Mouse (Mus musculus) heart, adult 11 months (tissue): ENCODE data around the gene Gpatch8.

Experiments used
- DNase-seq: peaks from one replicate; pipeline ENCODE4 v3.0.0; 2022

Gpatch8 gene

GRCm38 (mm10) chr11:102495114-102495513 lies 61.1 kb downstream of the Gpatch8 start:
- DNase-seq = peak; percentile 24

- peak; percentile 93 for DNase-seq
Measured at GRCm38 (mm10) chr11:102494063-102494650, 62.0 kb downstream of the Gpatch8 start.

DNA sequence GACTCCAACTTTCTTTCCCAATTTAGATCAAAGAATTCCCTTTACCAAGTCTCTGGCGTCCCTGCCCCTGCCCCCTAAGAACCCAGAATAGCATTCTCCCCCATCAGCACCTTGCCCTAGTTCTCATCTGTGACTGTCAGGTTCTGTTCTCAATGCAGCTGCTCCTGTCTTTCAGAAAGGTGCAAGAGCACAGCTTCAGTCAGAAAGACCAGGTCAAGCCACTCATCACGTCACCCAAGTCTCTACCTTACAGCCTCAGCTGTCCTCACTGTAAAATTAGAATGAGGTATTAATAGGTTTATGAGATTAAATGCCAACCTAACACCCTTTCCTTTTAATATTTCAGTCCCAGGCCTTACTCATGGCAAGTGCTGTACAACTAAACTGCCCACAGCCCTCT lies 63.0 kb downstream of the Gpatch8 start:
- DNase-seq = peak; percentile 85

GRCm38 (mm10) chr11:102487901-102488300 lies 68.3 kb downstream of the Gpatch8 start:
- peak; percentile 24 for DNase-seq

GRCm38 (mm10) chr11:102486733-102487386 lies 69.3 kb downstream of the Gpatch8 start:
- peak; percentile 90 for DNase-seq

- DNase-seq = peak; percentile 80
Measured at GRCm38 (mm10) chr11:102481779-102482178, 74.4 kb downstream of the Gpatch8 start.

GRCm38 (mm10) chr11:102480897-102481296 lies 75.3 kb downstream of the Gpatch8 start:
- peak; percentile 82 for DNase-seq

GRCm38 (mm10) chr11:102480111-102480510 lies 76.1 kb downstream of the Gpatch8 start:
- DNase-seq = peak; percentile 77

GRCm38 (mm10) chr11:102479581-102479980 lies 76.6 kb downstream of the Gpatch8 start:
- DNase-seq = peak; percentile 90

DNA sequence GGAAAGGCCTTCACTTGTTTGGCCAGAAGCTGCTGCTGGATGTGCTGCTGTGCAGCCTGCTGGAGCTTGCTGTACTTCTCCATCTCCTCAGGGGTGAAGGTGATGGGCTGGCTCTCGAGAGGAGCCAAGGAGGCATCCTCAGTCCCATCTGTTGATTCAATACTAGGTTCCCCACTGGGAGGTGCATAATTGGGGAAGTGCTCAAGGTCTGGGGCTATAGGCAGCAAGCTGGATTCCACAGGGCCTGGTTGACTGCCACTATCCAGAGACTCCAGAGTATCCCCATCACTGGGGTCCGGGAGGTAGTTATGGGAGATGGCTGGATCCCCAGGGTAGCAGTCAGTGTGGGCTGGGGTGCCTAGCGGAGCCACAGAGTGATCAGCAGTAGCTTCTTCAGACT lies 77.5 kb downstream of the Gpatch8 start:
- peak; percentile 82 for DNase-seq

GRCm38 (mm10) chr11:102475027-102475426 lies 81.2 kb downstream of the Gpatch8 start:
- no peak for DNase-seq

- peak; percentile 89 for DNase-seq
Measured at GRCm38 (mm10) chr11:102469648-102470357, 86.4 kb downstream of the Gpatch8 start, which contains the start of gene Itga2b. TSS of gene Itga2b (minus strand) at chr11:102470122.

DNA sequence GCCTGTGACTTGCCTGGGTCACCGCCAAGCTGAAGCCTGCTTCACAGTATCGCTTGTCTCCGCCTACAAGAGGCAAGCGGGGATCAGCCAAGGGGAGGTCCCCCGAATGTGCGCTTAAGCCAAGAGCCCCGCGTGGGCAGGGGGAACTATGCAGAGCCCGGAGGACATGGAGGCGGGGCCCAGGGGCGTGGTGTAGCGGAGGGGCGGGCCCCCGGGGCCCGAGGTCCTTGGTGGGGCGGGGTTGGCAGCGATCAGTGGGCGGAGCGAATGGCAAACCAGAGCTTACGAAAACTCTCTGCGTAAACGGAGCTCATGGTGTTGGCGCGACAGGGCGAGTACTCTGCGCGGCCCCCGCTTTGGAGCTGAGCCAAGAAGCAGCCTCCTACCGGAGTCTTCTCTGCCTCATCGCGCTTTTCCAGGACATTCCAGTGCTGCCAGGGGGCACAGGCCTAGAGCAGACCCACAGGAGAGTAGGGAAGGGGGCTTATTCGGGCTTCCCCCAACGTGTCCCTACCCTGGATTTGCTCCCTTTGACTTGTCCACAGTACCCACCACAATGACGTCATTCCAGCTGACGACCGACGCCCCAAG lies 89.1 kb downstream of the Gpatch8 start:
- DNase-seq = peak; percentile 100

DNA sequence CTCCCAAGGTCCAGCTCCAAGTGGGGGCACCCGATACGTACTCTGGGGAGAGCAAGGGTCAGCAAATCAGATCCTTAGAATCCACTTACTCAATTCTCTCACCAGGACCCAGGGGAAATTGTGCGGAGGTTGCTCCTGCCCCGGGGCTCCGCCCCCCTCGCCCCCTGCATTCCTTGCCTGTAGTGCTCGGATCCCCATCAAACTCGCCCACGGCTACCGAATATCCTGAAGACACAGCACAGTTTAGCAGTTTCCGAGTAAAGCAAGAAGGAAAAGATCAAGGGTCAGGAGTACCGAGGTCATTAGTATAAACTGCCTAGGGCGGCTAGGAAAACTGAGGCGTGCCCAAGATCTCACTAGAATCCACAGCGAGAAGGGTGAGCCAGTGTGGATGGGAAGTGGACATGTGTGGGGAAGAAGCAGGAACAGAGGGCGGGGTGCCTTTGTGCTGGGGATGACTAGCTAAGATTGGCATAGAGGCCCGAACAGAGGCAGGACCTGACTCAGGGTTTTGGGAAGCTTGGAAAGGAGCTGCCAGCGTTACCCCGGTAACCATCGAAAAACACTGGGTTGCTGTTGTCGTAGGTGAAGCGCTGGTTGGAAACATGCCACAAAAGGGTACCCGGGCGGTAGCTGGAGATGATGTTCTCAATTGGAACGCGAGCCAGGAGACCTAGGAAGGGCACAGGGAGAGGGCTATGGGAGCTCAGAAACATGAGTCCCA lies 90.3 kb downstream of the Gpatch8 start:
- DNase-seq = peak; percentile 98

DNA sequence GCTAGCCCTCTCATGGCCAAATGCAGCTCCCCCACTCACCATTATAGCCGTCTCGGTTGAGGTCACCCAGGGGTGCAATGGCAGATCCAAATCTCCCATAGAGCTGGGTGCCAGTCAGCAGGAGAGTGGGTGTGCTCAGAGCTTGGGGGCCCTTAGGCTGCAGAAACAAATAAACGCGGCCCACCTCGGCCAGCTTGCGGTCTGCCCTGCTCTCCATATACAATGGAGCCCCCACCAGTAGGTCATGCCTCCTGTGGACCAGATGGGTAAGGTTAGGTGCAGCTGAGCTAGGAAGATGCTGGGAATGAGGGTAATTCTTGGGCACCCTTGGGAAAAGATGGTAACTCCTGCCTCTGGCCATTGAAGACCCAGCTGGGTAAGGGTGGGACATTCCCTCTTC lies 91.3 kb downstream of the Gpatch8 start:
- peak; percentile 93 for DNase-seq

- DNase-seq = no peak
Measured at GRCm38 (mm10) chr11:102461764-102462163, 94.4 kb downstream of the Gpatch8 start.

DNA sequence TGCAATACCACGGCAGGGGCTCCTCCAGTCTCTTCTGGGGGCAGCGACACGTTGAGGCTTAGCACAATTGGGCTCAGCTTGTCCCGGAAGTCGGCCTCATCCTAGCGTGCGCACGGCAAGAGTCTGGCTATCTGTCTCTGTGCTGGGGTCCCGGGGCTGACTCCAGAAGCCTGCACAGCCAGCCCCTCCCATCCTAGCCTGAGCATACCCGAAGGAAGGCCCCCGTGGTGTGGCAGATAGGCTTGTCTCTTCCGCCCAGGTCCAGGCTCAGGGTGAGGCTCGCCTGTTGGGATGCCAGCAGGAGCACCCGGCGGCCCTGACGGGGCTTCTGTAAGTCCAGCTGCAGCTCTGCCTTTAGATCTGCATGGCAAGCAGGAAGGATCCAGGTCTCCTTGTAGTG lies 95.7 kb downstream of the Gpatch8 start:
- no peak for DNase-seq

DNA sequence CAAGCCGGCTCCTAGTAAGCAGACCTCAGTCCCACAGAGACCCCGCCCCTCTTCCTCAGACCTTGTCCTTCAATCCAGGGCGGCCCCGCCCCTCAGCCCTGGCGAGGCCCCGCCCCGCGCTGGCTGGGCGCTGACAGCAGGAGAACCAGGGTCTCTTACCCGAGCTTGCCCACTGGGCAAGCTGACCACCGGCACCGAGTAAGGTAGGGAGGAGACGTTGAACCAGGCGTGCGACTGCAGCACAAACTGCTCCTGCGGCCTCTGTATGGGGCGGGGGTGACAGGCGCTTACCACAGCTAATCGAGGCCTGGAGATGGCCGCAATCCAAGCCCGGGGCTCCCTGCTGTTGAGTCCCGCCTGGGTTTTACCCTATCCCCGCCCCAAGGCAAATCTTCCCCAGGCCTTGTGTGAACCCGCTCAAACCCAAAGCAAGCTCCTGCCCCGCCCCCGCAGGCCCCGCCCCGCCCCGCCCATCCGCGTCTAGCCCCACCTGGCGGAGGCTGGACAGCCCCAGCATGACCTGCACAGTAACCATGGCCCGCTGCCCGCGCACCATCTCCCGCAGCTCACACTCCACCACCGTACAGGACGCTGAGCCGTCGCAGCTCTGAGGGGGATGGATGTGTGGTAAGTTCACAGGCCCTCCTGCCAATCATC lies 100.3 kb downstream of the Gpatch8 start:
- peak; percentile 97 for DNase-seq

GRCm38 (mm10) chr11:102453131-102453530 lies 103.1 kb downstream of the Gpatch8 start:
- DNase-seq = no peak

GRCm38 (mm10) chr11:102449043-102450008 lies 106.9 kb downstream of the Gpatch8 start:
- DNase-seq = no peak

DNA sequence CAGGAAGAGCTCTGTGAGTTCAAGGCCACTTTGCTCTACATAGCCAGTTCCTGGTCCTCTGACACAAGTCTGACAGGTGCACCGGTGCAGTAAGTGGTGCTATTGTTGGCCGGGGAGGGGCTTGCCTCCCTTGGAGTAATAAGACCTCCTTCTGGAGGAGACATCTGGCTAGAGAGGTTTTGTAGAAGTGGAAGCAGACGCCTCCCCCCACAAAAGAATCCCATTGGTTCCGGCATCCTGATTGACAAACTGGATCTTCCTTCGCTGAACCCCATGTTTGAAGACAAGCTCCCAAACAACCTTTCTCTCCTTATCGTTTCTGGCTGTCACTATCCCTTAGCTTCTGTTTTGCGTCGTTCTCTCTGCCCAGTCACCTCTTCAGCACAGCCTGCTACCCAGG lies 107.9 kb downstream of the Gpatch8 start:
- no peak for DNase-seq
